Mouse (Mus musculus): Measurements from ENCODE around the gene Cdh1.

GRCm38 (mm10) chr8:106603131-106603819, at the start of gene Cdh1:
- TF ChIP-seq CTCF (IDR thresholded peaks at IDR 0.05; ENCODE audit: insufficient read depth, low read depth, low read length): no peak
- no peak for TF ChIP-seq POLR2A (IDR thresholded peaks at IDR 0.05; ENCODE audit: insufficient read depth, low read depth, low read length)
